Mouse (Mus musculus): ENCODE data around the gene Olfr770. TPM values are rescaled to one million over a fixed set of nuclear protein-coding genes. Genes with fewer than 3 reads are reported as not detected.
"Not testable (repeated sequence)": the region's sequence is repeated elsewhere in the genome, so short reads cannot be mapped to it uniquely, and the experiment has no call there.

Gene Olfr770
- not detected in 2 replicates for polyA plus RNA-seq (2016; fragmentation: Nextera tagmentation; extraction: Ambion mirVana)

DNA sequence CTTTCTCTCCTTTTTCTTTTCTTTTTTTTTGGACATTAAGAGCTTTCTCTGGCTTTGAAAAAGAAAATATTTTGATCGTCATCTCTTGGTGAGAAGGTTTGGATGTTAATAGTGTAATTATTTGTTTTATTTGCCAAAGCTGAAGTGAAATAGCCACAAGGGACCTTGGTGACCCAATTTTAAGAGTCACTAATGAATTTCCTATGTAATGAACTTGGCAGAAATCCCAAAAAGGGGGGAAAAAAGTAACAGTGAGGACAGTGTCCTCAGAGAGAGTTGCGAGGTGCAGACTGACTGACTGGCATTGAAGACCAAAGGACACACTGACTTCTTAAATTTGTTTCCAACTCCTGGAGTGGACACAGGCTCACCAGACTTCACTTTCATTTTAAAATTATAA is at the start of gene Olfr770:
TSS of gene Olfr770 (minus strand) at position 101 of the 400 bp plus-strand sequence.
- H3K27me3 ChIP-seq (replicated peaks): no peaks in the 10 kb centered on the region
- H3K27ac ChIP-seq: no peak within 1 kb of the TSS
- no peak within 1 kb of the TSS for H3K4me2 ChIP-seq (replicated peaks)
- ATAC-seq (ENCODE audit: low FRiP score, low read depth): no peak
- H3K9me3 ChIP-seq: no peaks in the 10 kb centered on the region
- WGBS: 90% methylated on average over 2 of the region's 2 CpGs
- no peaks in the 10 kb centered on the region for H3K4me1 ChIP-seq
- no peaks in the 10 kb centered on the region for H3K36me3 ChIP-seq
- H3K9ac ChIP-seq: no peak within 1 kb of the TSS
- no peak within 1 kb of the TSS for H3K4me3 ChIP-seq

DNA sequence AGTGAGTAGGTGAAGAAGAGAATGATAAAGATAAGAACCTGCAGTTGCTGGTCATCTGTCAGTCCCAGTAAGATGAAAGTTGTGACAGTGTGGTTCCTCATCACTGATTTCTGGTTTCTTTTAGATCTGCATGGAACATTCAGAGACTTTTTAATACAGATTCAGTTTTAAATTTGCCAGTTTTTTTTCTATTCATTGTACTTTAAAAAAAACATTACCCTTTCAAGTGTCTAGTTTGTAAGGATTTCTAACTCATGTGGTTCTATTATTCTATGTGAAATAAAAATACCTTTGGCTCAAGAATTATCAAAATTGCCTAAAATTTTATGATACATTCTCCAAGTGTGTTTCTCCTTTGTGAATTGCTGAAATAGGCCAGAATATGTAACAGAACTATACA is 48.5 kb upstream of the Olfr770 start, which contains the start of gene Olfr773:
TSS of gene Olfr773 (minus strand) at position 101 of the 400 bp plus-strand sequence.
- not testable (repeated sequence) for H3K4me3 ChIP-seq; ATAC-seq (ENCODE audit: low FRiP score, low read depth); H3K27ac ChIP-seq; H3K4me2 ChIP-seq (replicated peaks); H3K4me1 ChIP-seq; H3K9ac ChIP-seq; H3K27me3 ChIP-seq (replicated peaks); H3K9me3 ChIP-seq; H3K36me3 ChIP-seq

DNA sequence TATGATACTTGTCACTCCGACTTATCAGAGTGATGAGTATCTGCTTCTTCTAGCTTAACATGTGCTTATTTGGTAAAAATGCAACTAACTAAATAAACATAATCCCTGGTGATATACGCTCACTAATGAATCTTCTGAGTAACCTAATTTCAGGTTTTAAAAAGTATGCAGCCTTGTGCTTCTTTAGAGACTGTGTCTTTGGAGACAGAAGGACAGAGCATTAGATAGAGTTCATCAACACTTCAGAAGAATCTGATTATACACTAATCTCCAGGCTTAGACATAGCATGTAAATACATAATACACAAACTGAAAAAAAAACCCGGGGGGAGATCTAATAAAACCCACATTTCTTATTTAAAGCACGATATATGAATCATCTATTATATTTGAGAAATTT is 39.0 kb upstream of the Olfr770 start, which contains the start of gene Olfr772:
TSS of gene Olfr772 (minus strand) at position 101 of the 400 bp plus-strand sequence.
- not testable (repeated sequence) for ATAC-seq (ENCODE audit: low FRiP score, low read depth); H3K27me3 ChIP-seq (replicated peaks)
- 92% methylated on average over 4 of the region's 4 CpGs for WGBS

DNA sequence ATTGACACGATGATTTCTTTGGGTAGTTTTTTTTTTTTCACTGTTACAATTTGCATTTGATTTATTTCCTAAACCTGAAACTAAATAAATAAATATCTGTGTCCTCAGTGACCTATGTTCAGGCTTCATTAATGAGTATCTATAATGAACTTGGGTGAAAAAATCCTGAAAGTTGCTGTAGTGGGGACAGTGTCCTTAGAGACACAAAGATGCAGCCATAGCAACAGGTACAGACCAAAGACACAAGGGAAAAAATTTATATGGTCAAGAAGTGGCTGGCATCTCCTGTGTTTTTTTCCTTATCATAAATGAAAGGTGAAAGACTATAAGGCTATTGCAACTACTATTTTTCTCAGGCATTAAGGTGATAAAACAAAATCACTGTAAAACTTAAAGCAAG is 25.9 kb upstream of the Olfr770 start, which contains the start of gene Olfr771:
TSS of gene Olfr771 (minus strand) at position 101 of the 400 bp plus-strand sequence.
- Histone ChIP-seq H3K4me2 (replicated peaks) (no peak within 1 kb of the TSS), H3K9me3 (no peaks in the 10 kb centered on the region), H3K4me1 (no peaks in the 10 kb centered on the region), H3K27ac (no peak within 1 kb of the TSS), H3K4me3 (no peak within 1 kb of the TSS), H3K27me3 (replicated peaks) (no peaks in the 10 kb centered on the region), H3K36me3 (no peaks in the 10 kb centered on the region), H3K9ac (no peak within 1 kb of the TSS)
- ATAC-seq (ENCODE audit: low FRiP score, low read depth): no peak
- 90% methylated on average over 1 of the region's 1 CpGs for WGBS

More for the DNA sequence above, 39.0 kb upstream of the Olfr770 start, which contains the start of gene Olfr772:
- H3K4me2 ChIP-seq (replicated peaks); H3K4me1 ChIP-seq; H3K4me3 ChIP-seq; H3K9ac ChIP-seq; H3K9me3 ChIP-seq; H3K27ac ChIP-seq; H3K36me3 ChIP-seq: not testable (repeated sequence)

DNA sequence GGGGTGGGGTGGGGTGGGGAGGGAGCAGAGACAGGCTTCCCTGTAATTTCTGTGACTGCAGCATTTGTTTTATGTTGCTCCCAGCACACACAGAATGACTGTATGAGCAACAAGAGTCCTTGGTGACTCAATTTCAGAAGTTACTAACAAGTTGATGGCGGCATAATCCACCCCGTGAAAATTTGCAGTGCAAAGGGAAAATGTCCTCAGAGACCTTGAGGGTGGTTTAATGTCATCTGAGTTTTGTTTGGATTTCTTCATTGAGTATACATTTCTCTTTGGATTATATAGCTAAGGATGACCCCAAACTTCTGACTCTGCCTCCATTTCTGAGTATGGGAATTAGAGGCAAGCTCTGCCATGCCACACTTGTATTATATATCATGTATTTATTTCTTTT is 21.0 kb downstream of the Olfr770 start, which contains the start of gene Olfr769:
TSS of gene Olfr769 (minus strand) at position 101 of the 400 bp plus-strand sequence.
- Histone ChIP-seq H3K4me1 (no peaks in the 10 kb centered on the region), H3K9ac (no peak within 1 kb of the TSS), H3K27me3 (replicated peaks) (no peaks in the 10 kb centered on the region), H3K9me3 (no peaks in the 10 kb centered on the region), H3K4me3 (no peak within 1 kb of the TSS), H3K36me3 (no peaks in the 10 kb centered on the region), H3K27ac (no peak within 1 kb of the TSS), H3K4me2 (replicated peaks) (no peak within 1 kb of the TSS)
- ATAC-seq (ENCODE audit: low FRiP score, low read depth): no peak
- 90% methylated on average over 2 of the region's 2 CpGs for WGBS

DNA sequence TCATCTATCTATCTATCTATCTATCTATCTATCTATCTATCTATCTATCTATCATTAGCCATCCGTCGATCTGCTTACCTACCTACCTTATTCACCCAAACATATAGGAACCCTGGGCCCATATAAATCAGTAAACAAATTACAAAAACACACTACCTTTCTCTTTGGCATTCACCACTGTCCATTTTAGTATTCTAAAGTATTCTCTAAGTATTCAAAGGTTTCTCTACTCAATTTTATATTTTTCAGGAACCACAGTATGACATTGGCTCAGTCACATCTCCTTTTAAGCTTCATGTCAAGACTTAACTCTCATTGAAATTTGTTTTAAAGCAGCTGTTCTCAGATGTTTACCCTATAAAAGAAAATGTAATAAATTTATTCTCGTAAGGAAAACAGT is 23.7 kb downstream of the Olfr770 start:
- Histone ChIP-seq H3K4me2 (replicated peaks) (no peak overlapping the region), H3K27me3 (replicated peaks) (no peaks in the 10 kb centered on the region), H3K36me3 (no peaks in the 10 kb centered on the region), H3K27ac (no peak overlapping the region), H3K9ac (no peak overlapping the region), H3K9me3 (no peaks in the 10 kb centered on the region), H3K4me1 (no peaks in the 10 kb centered on the region), H3K4me3 (no peak overlapping the region)
- no peak for ATAC-seq (ENCODE audit: low FRiP score, low read depth)
- WGBS: 96% methylated on average over 3 of the region's 3 CpGs

DNA sequence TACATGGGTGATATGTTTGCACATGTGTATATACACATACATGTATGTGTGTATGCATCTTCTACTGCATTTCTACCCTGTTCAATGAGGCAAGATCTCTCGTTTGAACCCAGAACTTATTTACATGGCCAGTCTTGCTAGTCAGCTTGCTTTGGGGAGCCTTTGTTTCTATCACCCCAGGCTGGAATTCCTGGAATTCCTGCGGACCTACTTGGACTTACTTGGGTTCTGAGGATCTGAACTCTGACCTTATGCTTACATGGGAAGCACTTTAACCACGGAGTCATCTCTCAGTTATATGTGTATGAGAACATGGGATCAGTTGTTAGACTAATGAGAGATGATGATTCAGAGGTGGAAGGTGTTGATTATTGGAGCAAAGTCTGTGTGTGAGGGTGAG is 37.6 kb downstream of the Olfr770 start:
- Histone ChIP-seq H3K4me3 (no peak overlapping the region), H3K27ac (no peak overlapping the region)
- 41% methylated on average over 3 of the region's 3 CpGs for WGBS

DNA sequence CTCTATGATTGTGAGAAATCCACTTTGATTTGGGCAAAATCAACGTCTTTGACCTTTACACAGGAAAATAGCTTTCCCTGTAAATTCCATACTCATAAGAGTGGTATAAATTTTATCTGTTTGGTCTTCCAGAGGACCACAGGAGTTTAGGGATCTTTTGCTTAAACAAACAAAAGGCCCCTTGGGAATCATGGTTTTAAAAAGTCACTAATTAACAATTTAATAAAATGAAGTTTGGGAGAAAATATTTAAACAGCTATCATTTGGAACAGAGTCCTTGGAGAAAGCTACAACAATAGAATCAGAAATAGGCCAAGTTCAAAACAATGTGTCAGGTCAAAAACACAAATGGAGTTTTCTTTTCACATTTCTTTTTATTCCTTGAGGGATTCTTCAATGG is 39.5 kb downstream of the Olfr770 start, which contains the start of gene Olfr768:
TSS of gene Olfr768 (minus strand) at position 101 of the 400 bp plus-strand sequence.
- ATAC-seq (ENCODE audit: low FRiP score, low read depth): no peak
- Histone ChIP-seq H3K36me3 (no peaks in the 10 kb centered on the region), H3K4me1 (no peaks in the 10 kb centered on the region), H3K9ac (no peak within 1 kb of the TSS), H3K27ac (no peak within 1 kb of the TSS), H3K27me3 (replicated peaks) (no peaks in the 10 kb centered on the region), H3K4me3 (no peak within 1 kb of the TSS), H3K4me2 (replicated peaks) (no peak within 1 kb of the TSS), H3K9me3 (no peaks in the 10 kb centered on the region)
- 76% methylated on average over 1 of the region's 1 CpGs for WGBS

More for the DNA sequence above, 37.6 kb downstream of the Olfr770 start:
- ATAC-seq (ENCODE audit: low FRiP score, low read depth): no peak
- no peaks in the 10 kb centered on the region for H3K4me1 ChIP-seq
- H3K9me3 ChIP-seq: no peaks in the 10 kb centered on the region
- H3K4me2 ChIP-seq (replicated peaks): no peak overlapping the region
- H3K27me3 ChIP-seq (replicated peaks): no peaks in the 10 kb centered on the region
- no peaks in the 10 kb centered on the region for H3K36me3 ChIP-seq
- no peak overlapping the region for H3K9ac ChIP-seq

DNA sequence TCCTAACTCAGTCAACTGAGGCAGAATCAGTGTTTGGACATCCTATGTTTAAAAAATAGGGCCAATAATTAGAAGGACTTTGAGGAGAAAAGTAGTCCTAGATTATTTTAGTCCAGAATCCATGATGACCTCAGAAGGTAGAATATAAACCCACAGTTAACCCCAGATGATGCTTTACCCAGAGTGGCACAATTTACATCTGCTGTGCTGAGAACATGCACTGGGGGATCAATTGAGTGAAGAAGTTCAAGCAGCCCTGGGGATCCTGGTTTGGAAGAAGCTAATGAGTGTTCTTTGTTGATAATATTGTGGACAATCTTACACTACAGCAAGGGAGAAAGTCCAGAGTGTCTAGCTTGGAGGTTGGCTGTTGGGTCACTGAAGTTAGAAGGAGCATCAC is 56.0 kb downstream of the Olfr770 start, which contains the start of gene Olfr767:
TSS of gene Olfr767 (minus strand) at position 101 of the 400 bp plus-strand sequence.
- not testable (repeated sequence) for H3K4me1 ChIP-seq; H3K9me3 ChIP-seq; H3K36me3 ChIP-seq; H3K27ac ChIP-seq; H3K4me3 ChIP-seq; ATAC-seq (ENCODE audit: low FRiP score, low read depth); H3K9ac ChIP-seq; H3K4me2 ChIP-seq (replicated peaks); H3K27me3 ChIP-seq (replicated peaks)

Other genes starting within 250 kb of the Olfr770 start
- 20.1 and 20.4 TPM in 2 replicates for gene Gdf11, start 247.3 kb downstream of the Olfr770 start, polyA plus RNA-seq (2016; fragmentation: Nextera tagmentation; extraction: Ambion mirVana)
- gene Cd63, start 238.0 kb downstream of the Olfr770 start, polyA plus RNA-seq (2016; fragmentation: Nextera tagmentation; extraction: Ambion mirVana): 199 and 208 TPM in 2 replicates
- gene Rdh5, start 216.1 kb downstream of the Olfr770 start, polyA plus RNA-seq (2016; fragmentation: Nextera tagmentation; extraction: Ambion mirVana): 13.5 and 15.7 TPM in 2 replicates
- 227 and 233 TPM in 2 replicates for gene Bloc1s1, start 215.0 kb downstream of the Olfr770 start, polyA plus RNA-seq (2016; fragmentation: Nextera tagmentation; extraction: Ambion mirVana)
- gene Itga7, start 205.2 kb downstream of the Olfr770 start, polyA plus RNA-seq (2016; fragmentation: Nextera tagmentation; extraction: Ambion mirVana): 7.9 and 8.3 TPM in 2 replicates
- not detected in 2 replicates for gene Mettl7b, start 178.0 kb downstream of the Olfr770 start, polyA plus RNA-seq (2016; fragmentation: Nextera tagmentation; extraction: Ambion mirVana)
- gene Olfr9, start 149.6 kb downstream of the Olfr770 start, polyA plus RNA-seq (2016; fragmentation: Nextera tagmentation; extraction: Ambion mirVana): not detected in 2 replicates
- gene Olfr763, start 128.2 kb downstream of the Olfr770 start, polyA plus RNA-seq (2016; fragmentation: Nextera tagmentation; extraction: Ambion mirVana): not detected in 2 replicates
- not detected in 2 replicates for gene Olfr764-ps1, start 99.1 kb downstream of the Olfr770 start, polyA plus RNA-seq (2016; fragmentation: Nextera tagmentation; extraction: Ambion mirVana)
- not detected in 2 replicates for gene Olfr765, start 89.0 kb downstream of the Olfr770 start, polyA plus RNA-seq (2016; fragmentation: Nextera tagmentation; extraction: Ambion mirVana)
- gene Olfr766-ps1, start 70.0 kb downstream of the Olfr770 start, polyA plus RNA-seq (2016; fragmentation: Nextera tagmentation; extraction: Ambion mirVana): not detected in 2 replicates
- not detected in 2 replicates for gene Olfr767, start 56.1 kb downstream of the Olfr770 start, polyA plus RNA-seq (2016; fragmentation: Nextera tagmentation; extraction: Ambion mirVana)
- not detected in 2 replicates for gene Olfr768, start 39.6 kb downstream of the Olfr770 start, polyA plus RNA-seq (2016; fragmentation: Nextera tagmentation; extraction: Ambion mirVana)
- gene Olfr769, start 21.1 kb downstream of the Olfr770 start, polyA plus RNA-seq (2016; fragmentation: Nextera tagmentation; extraction: Ambion mirVana): not detected in 2 replicates
- not detected in 2 replicates for gene Olfr771, start 25.8 kb upstream of the Olfr770 start, polyA plus RNA-seq (2016; fragmentation: Nextera tagmentation; extraction: Ambion mirVana)
- not detected in 2 replicates for gene Olfr772, start 38.9 kb upstream of the Olfr770 start, polyA plus RNA-seq (2016; fragmentation: Nextera tagmentation; extraction: Ambion mirVana)
- not detected in 2 replicates for gene Olfr773, start 48.4 kb upstream of the Olfr770 start, polyA plus RNA-seq (2016; fragmentation: Nextera tagmentation; extraction: Ambion mirVana)
- gene Olfr774, start 97.2 kb upstream of the Olfr770 start, polyA plus RNA-seq (2016; fragmentation: Nextera tagmentation; extraction: Ambion mirVana): not detected in 2 replicates
- not detected in 2 replicates for gene Olfr775, start 109.4 kb upstream of the Olfr770 start, polyA plus RNA-seq (2016; fragmentation: Nextera tagmentation; extraction: Ambion mirVana)
- gene Olfr776, start 120.1 kb upstream of the Olfr770 start, polyA plus RNA-seq (2016; fragmentation: Nextera tagmentation; extraction: Ambion mirVana): not detected in 2 replicates
- gene Olfr777, start 132.5 kb upstream of the Olfr770 start, polyA plus RNA-seq (2016; fragmentation: Nextera tagmentation; extraction: Ambion mirVana): not detected in 2 replicates
- not detected in 2 replicates for gene Olfr780, start 179.1 kb upstream of the Olfr770 start, polyA plus RNA-seq (2016; fragmentation: Nextera tagmentation; extraction: Ambion mirVana)
- gene Olfr781, start 189.9 kb upstream of the Olfr770 start, polyA plus RNA-seq (2016; fragmentation: Nextera tagmentation; extraction: Ambion mirVana): not detected in 2 replicates
- not detected in 2 replicates for gene Olfr782, start 209.9 kb upstream of the Olfr770 start, polyA plus RNA-seq (2016; fragmentation: Nextera tagmentation; extraction: Ambion mirVana)
- 0.06 and 0.19 TPM in 2 replicates for gene Olfr784, start 245.1 kb upstream of the Olfr770 start, polyA plus RNA-seq (2016; fragmentation: Nextera tagmentation; extraction: Ambion mirVana)